Mouse (Mus musculus): ENCODE data around the gene Eri3.
A peak's percentile ranks its signal among the peaks of the same experiment; 100 is the strongest.

The Eri3 gene

GRCm38 (mm10) chr4:117550140-117550851 is at the start of gene Eri3:
Gene Eri3 (plus strand): TSS chr4:117550365.
- DNase-seq (ENCODE audit: low spot score in 2 of 2) = peak; percentile 98 to 99

DNA sequence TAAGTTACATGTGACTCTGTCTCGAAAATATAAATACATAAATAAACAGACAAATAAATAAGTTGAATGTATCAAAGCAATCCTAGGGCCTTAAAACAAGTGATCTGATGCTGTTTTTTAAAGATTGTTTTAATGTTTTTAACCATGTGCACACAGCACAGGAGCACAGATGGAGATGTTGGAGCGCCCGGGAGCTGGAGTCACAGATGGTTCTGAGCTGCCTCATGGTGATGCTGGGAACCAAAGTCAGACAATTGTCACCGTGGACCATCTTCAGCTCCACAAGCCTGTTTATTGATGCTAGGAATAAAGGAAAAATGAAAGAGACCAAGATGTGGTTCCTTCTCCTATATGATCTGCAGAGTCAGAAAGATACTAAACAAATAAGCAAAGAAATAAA is 31.9 kb upstream of the Eri3 start:
- no peak for DNase-seq (ENCODE audit: low spot score in 2 of 2)

DNA sequence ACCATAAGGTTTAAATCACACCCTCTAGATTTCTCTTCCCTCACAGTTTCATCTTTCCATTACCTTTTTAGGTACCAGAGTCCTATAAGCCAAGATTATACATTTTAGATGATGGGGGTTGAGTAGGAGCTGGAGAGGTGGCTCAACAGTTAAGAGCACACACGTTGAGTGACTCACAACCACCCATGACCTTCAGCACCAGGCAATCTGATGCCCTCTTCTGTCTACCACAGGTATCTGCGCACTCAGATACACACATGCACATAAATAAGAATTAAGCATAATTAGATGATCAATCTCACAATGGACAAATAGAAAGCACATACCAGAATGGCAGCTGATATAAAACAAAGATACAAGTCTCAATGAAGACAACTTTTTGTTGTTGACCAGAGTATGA is 28.8 kb upstream of the Eri3 start:
- no peak for DNase-seq (ENCODE audit: low spot score in 2 of 2)

- no peak for DNase-seq (ENCODE audit: low spot score in 2 of 2)
These were observed 24.2 kb upstream of the Eri3 start for GRCm38 (mm10) chr4:117525990-117526389.

GRCm38 (mm10) chr4:117527116-117527899 is 22.9 kb upstream of the Eri3 start:
- no peak for DNase-seq (ENCODE audit: low spot score in 2 of 2)

DNA sequence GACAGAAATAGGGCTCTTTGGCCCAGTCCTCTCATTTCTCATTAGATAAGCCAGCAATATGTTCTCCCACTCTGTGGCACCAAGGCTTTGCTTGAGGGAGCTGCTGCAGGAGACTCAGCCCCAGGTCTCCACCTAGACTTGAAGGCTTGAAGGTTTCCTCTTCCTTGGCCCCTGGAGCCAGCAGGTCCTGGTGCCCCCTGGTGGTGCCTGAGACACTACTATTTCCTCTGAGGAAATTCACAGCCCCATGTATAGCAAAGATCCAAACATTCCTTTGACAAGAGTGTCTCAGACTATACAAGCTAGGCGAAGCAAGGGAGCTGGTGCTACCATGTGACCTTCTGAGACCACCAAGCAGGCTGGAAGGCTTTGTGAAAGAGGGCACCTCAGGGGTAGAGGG is 22.2 kb upstream of the Eri3 start:
- peak; percentile 28 to 42 for DNase-seq (ENCODE audit: low spot score in 2 of 2)

- no peak for DNase-seq (ENCODE audit: low spot score in 2 of 2)
These were observed 20.3 kb upstream of the Eri3 start for GRCm38 (mm10) chr4:117529843-117530242.

- no peak for DNase-seq (ENCODE audit: low spot score in 2 of 2)
These were observed 14.5 kb upstream of the Eri3 start for GRCm38 (mm10) chr4:117535496-117536200.

GRCm38 (mm10) chr4:117537002-117537401 is 13.2 kb upstream of the Eri3 start:
- DNase-seq (ENCODE audit: low spot score in 2 of 2) = no peak

DNA sequence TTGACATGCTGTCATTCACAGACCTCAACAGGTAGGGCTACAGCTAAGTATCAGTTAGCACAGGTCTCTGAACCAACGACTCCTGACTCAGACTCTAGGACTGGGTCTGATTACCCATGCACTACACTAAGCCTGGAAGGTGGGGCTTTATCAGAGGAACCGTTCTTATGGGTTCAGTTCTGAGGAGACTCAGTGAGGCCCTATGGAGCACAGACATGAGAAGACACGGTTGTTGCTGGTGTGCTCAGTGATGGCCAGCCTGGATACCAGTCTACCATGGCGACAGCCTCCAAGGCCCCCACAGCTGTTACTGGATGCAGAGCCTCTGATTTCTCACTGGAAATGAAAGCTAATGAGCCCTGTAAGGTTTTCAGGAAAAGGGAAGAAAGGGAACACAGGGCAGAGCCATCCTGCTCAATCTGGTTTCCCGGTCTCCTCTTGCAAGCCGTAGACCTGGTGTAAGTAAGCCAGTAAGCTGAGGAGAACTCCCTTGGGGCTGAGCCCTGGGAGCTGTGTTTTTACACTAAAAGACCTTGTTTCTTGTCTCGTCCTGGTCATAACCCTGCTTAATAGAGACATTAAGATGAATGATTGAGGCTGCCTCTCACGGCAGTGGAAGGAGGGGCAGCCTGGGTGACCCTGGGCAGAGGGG is 10.7 kb upstream of the Eri3 start:
- DNase-seq (ENCODE audit: low spot score in 2 of 2) = no peak

DNA sequence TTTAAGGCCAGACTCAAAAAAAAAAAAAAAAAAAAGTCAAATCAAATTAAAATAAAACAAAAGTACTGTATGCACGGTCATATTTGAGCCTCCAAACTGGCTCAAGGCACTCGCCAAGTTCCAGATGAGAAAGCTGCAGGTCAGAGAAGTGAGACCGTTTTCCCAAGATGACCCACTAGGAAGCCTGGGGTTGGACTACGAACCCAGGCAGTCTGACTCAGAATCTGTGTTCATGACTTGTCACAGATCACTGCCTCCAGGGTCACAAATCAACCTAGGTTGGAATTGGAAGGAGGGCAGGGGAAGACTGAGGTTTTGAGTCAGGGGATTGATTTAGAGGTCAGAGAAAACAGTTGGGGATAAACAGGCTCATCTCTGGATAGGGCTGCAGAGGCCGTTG is 9.6 kb upstream of the Eri3 start:
- DNase-seq (ENCODE audit: low spot score in 2 of 2) = no peak

DNA sequence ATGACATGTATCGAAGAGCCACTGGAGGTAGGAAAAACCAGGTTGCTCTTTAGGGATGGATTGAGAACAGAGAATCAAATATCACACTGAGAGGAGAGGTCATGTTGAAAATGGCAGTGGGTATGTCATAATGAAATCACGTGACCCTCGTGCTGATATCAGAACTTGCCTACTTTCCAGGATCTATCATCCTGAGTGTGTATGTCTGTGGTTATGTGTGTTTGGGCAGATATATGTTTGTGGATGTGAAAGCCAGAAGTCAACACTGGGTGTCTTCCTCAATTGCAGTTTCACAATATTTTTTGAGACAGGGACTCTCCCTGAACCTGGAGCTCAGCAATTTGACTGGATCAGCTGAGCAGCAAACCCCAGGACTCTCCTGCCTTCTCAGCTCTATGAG is 4.7 kb upstream of the Eri3 start:
- no peak for DNase-seq (ENCODE audit: low spot score in 2 of 2)

DNA sequence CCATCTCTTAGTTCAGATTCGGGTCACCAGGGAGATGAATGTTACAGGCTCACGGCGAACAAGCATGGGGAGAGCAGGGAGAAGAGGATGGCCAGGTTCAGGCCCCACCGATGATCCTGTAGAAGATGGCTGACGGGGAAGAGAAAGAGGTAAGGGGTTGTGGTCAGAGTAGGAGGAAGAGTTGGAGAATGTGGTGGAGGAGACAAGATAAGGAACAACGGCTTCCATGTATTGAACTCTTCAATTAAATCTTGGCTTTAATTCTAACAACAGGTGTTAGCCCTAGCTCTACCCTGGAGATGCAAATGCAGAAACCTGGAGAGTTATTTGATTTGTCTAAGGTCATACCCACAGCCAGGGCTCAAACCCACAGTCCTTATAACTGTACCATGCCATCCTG is 3.5 kb upstream of the Eri3 start:
- no peak for DNase-seq (ENCODE audit: low spot score in 2 of 2)

GRCm38 (mm10) chr4:117549576-117549975 is 589 bp upstream of the Eri3 start:
- no peak for DNase-seq (ENCODE audit: low spot score in 2 of 2)

DNA sequence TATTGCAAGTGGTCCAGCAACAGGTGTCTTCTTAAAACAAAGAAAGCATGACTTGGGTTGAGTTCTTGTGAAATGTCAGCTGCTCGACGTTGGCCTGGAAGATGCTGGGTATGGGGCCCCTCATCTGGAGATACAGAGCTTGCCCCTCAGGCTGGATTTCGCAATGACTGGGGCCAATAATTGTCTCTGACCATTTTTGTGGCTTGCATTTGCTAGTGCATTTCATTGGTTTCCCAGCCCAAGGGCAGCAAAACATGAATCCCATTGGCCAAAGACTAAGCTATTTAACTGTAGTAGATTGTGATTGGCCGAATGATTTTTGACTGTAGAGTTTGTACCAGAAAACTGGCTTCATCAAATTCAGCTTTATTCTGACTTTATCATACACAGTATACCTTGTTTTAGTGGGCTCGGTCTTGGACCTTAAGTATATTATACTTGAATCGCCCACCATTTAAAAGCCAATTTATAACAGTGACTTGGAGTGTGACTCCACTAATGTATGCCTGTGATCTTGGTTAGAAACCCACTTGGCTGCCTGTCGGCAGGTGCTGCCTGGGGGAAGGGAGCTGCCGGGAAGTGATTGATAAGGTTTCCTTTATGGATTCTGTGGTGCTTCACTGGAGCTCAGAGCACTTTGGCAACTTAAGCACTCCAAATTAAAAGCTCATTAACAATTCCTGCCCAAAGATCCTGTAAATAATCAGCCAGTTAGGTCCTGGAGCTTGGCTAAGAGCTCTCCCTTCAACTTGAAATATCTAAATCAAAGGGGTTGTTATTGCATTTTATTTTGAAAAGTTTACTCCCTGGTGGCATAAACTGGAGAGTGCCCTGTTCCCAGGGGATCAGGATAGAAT is 1.2 kb downstream of the Eri3 start:
- no peak for DNase-seq (ENCODE audit: low spot score in 2 of 2)

- DNase-seq (ENCODE audit: low spot score in 2 of 2) = no peak
These were observed 5.3 kb downstream of the Eri3 start for GRCm38 (mm10) chr4:117555495-117555894.

DNA sequence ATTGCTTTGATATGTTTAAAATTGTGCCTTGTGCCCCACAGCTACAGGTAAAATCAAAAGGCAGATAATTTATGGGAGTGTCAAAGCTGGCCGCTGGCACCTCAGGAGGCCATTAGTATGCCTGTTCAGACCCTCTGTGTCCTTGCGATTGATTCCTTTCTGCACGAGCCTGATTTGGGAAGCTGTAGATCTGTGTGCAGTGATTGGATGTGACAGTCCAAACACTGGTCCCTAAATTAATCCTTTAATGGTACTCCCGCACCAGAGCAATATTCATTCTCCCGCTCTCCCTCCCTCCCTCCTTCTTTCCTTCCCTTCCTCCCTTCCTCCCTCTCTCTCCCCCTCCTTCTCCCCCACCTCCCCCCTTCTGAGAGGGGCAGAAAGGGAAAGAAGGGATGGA is 6.2 kb downstream of the Eri3 start:
- DNase-seq (ENCODE audit: low spot score in 2 of 2) = no peak

DNA sequence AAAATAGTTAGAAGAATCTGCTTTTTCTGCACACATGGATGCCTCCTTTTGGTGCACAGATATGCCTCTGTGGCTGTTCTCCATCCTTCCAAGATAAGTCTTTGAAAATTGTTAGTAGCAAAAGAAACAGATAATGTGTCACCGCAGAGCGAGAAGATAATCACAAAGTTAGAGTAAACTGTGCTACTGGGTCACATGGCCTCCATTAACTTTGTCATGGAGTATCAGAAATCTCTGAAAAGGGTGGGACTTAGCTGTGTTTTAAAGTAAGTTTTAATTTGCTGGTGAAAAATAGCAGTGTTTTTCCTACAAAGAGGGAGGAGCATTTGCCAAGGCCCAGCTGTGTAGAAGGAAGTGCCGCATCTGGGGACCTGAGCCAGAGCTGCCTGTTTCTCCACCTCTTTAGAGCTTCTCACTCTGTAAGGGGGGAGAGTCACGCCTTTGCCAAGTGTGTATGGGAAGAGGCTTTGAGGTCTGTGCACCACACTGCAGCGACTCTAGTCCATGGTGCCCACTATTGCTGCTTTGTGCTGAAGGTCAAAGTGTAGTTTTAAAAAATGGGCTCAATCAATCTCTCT is 7.0 kb downstream of the Eri3 start:
- no peak for DNase-seq (ENCODE audit: low spot score in 2 of 2)

DNA sequence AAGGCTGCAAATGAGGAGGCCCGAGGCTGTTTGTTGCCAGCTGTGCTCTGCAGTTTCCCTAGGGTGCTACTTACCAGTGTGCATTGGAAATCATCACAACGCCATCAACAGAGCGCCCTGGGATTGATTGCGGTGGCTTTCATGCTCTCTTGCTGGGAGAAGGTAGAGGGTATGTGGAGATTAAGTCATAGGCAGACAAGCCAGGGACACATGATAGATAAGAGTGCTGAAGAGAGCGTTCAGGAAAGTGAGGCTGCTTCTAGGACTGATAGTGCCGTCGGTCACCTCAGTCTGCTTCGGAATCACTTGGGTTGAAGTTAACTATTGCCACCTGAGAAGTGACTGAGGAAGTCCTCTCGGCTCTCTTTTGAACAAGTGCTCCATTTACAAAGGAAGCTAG is 13.8 kb downstream of the Eri3 start:
- DNase-seq (ENCODE audit: low spot score in 2 of 2) = no peak

DNA sequence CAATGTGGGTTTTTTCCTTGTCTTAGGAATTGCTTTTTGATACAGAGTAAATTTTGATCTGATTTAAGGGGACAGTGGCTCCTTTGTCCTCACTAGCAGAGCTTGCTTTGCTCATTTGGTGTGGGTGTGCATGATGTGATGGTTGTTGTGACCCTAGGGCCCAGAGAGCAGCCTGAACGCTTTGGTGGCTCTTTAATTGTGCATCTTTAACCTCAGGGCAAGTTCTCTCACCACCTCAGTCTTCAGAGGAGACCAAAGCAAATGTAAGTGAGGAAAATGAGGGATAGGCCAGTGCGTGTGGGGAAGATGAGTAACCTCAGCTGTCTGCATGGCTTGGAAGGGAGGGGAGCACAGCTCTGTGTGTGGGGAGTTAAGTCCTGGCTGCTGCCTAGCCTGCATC is 18.7 kb downstream of the Eri3 start:
- DNase-seq (ENCODE audit: low spot score in 2 of 2) = no peak

DNA sequence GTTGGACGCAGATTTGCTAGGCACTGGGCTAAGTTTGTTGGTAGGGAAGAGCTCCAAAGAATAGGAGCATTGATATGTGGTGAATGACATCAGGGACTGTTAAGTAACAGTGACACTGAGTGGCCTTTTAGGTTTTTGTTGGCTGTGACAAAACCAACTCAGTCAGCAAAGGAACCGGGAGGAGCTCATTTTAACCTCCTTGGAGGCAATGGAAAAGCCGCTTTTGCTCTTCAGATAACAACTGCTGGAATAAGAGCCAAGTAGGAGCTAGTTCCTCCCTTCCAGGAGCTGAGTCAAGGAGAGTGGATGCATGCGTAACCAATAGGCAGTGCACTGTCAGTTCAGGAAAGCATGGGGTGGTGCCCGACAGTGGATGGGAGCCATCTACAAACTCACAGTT is 20.8 kb downstream of the Eri3 start:
- DNase-seq (ENCODE audit: low spot score in 2 of 2) = peak in 1 of 2 experiments; percentile 7

Data from urinary bladder, postnatal 36 days (tissue).